Mouse (Mus musculus): ENCODE measurements around the gene Gm44790. TPM values are rescaled to one million over a fixed set of nuclear protein-coding genes. Genes with fewer than 3 reads are reported as not detected.

Gene Gm44790
- polyA plus RNA-seq, 1 experiment: not detected

DNA sequence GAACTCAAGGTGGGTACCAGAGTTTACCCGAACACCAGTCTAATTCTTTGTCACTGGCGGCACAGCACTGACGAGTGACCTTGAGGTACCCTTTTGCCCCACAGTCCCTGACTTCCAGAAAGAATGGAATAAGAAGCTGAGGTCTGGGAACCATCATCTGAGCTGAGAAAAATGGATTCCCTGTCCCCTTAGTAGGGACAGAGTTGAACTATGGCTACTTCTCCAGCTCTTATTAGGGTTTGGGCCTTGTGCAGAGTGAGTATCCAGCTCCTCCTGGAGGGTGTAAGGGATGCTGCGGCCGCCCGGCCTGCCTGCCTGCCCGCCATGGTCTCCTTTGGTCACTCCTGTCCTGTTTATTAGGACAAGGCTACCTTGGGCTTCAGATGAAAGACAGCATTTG, 46.6 kb downstream of the Gm44790 start:
- Histone ChIP-seq H3K4me3 (replicated peaks; ENCODE audit: control insufficient read depth, low read depth, low read length) (peak overlapping the region; percentile 2), H3K27ac (ENCODE audit: control insufficient read depth, insufficient read depth, low read depth, low read length, poor library complexity) (peak overlapping the region; percentile 68), H3K4me1 (ENCODE audit: control insufficient read depth, insufficient read depth, low read length) (no peaks in the 10 kb centered on the region; the same call in none of the 2 replicates)
- WGBS: 76% methylated on average over 7 of the region's 7 CpGs
- TF ChIP-seq CTCF (IDR thresholded peaks at IDR 0.05; ENCODE audit: control insufficient read depth, insufficient read depth, low read length) (no peak), POLR2A (IDR thresholded peaks at IDR 0.05; ENCODE audit: borderline replicate concordance, control insufficient read depth, low read depth, low read length) (no peak)

DNA sequence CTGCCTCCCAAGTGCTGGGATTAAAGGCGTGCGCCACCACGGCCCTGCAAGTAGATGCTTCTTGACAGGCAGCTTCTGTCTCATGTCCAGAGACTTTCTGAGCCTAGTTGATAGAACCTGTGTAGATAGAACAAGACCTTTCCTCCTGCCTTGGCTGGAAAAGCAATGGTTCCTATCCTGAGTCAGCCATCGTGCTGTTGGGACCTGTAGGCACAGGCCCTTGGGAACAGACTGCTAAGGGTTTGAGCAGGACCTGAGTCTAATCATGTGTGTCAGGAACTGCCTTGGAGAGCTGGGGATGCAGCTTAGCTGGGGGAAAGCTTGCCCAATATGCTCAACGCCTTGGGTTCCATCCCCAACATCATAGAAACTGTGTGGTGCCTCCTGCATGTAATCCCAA, 47.6 kb downstream of the Gm44790 start:
- 90% methylated on average over 5 of the region's 5 CpGs for WGBS
- no peak for TF ChIP-seq CTCF (IDR thresholded peaks at IDR 0.05; ENCODE audit: control insufficient read depth, insufficient read depth, low read length)
- no peak for TF ChIP-seq POLR2A (IDR thresholded peaks at IDR 0.05; ENCODE audit: borderline replicate concordance, control insufficient read depth, low read depth, low read length)
- H3K4me3 ChIP-seq (replicated peaks; ENCODE audit: control insufficient read depth, low read depth, low read length): no peak overlapping the region
- peaks cover 3% of the 10 kb centered on the region for H3K4me1 ChIP-seq (ENCODE audit: control insufficient read depth, insufficient read depth, low read length)
- H3K27ac ChIP-seq (ENCODE audit: control insufficient read depth, insufficient read depth, low read depth, low read length, poor library complexity): no peak overlapping the region

GRCm38 (mm10) chr6:86474646-86475181, 48.3 kb downstream of the Gm44790 start:
- H3K27ac ChIP-seq (ENCODE audit: control insufficient read depth, insufficient read depth, low read depth, low read length, poor library complexity): no peak overlapping the region
- no peak overlapping the region for H3K4me3 ChIP-seq (replicated peaks; ENCODE audit: control insufficient read depth, low read depth, low read length)
- H3K4me1 ChIP-seq (ENCODE audit: control insufficient read depth, insufficient read depth, low read length): peaks cover 3% of the 10 kb centered on the region
- TF ChIP-seq POLR2A (IDR thresholded peaks at IDR 0.05; ENCODE audit: borderline replicate concordance, control insufficient read depth, low read depth, low read length) (no peak), CTCF (IDR thresholded peaks at IDR 0.05; ENCODE audit: control insufficient read depth, insufficient read depth, low read length) (no peak)

GRCm38 (mm10) chr6:86475462-86476167, 49.2 kb downstream of the Gm44790 start:
- 73% methylated on average over 9 of the region's 9 CpGs for WGBS
- Histone ChIP-seq H3K4me3 (replicated peaks; ENCODE audit: control insufficient read depth, low read depth, low read length) (no peak overlapping the region), H3K4me1 (ENCODE audit: control insufficient read depth, insufficient read depth, low read length) (peaks cover 3% of the 10 kb centered on the region)

DNA sequence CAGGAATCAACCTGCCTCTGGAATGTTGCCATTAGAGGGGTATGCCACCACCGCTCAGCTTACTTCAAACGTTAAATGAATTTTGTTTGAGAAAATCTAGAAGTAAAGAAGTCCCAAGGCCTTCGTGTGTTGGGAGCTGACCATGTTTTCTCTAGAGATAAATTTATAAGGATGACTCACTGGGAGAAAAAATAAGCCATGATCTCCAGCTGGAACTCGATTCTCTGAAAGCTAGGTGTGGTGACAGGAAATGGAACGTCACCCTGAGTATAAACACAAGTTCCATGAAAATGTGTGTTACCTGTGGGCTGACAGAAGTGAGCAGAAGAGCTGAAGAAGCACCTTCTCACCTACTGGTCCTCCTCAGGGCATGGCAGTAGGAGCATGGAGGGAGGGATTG, 50.5 kb downstream of the Gm44790 start:
- TF ChIP-seq CTCF (IDR thresholded peaks at IDR 0.05; ENCODE audit: control insufficient read depth, insufficient read depth, low read length) (no peak), POLR2A (IDR thresholded peaks at IDR 0.05; ENCODE audit: borderline replicate concordance, control insufficient read depth, low read depth, low read length) (no peak)
- Histone ChIP-seq H3K4me3 (replicated peaks; ENCODE audit: control insufficient read depth, low read depth, low read length) (no peak overlapping the region), H3K4me1 (ENCODE audit: control insufficient read depth, insufficient read depth, low read length) (peaks cover 3% of the 10 kb centered on the region), H3K27ac (ENCODE audit: control insufficient read depth, insufficient read depth, low read depth, low read length, poor library complexity) (no peak overlapping the region)
- 72% methylated on average over 5 of the region's 5 CpGs for WGBS

More at GRCm38 (mm10) chr6:86475462-86476167, 49.2 kb downstream of the Gm44790 start:
- H3K27ac ChIP-seq (ENCODE audit: control insufficient read depth, insufficient read depth, low read depth, low read length, poor library complexity): no peak overlapping the region
- no peak for TF ChIP-seq POLR2A (IDR thresholded peaks at IDR 0.05; ENCODE audit: borderline replicate concordance, control insufficient read depth, low read depth, low read length)
- TF ChIP-seq CTCF (IDR thresholded peaks at IDR 0.05; ENCODE audit: control insufficient read depth, insufficient read depth, low read length): no peak

DNA sequence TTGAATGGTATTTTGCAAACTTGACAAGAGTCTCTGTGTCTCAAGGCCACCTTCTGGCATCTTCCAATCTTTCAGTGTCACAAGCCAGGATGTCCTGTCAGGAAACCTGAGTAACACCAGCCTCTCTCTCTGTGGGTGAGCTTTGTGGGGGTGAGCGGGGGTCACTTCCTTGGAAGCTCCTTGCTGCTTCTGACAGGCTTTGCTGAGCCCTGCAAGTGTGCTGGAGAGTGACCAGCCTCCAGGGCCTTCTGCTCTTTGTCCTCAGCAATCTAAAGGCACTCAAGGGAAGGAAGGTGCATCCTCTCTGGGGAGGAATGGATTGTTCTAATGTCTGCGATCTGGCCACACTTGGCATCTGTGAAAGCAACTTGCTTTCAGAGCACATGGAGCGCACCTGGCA, 52.9 kb downstream of the Gm44790 start:
- H3K27ac ChIP-seq (ENCODE audit: control insufficient read depth, insufficient read depth, low read depth, low read length, poor library complexity): no peak overlapping the region
- H3K4me3 ChIP-seq (replicated peaks; ENCODE audit: control insufficient read depth, low read depth, low read length): no peak overlapping the region
- H3K4me1 ChIP-seq (ENCODE audit: control insufficient read depth, insufficient read depth, low read length): peaks cover 3% of the 10 kb centered on the region
- WGBS: 39% methylated on average over 3 of the region's 3 CpGs
- TF ChIP-seq CTCF (IDR thresholded peaks at IDR 0.05; ENCODE audit: control insufficient read depth, insufficient read depth, low read length) (no peak), POLR2A (IDR thresholded peaks at IDR 0.05; ENCODE audit: borderline replicate concordance, control insufficient read depth, low read depth, low read length) (no peak)

DNA sequence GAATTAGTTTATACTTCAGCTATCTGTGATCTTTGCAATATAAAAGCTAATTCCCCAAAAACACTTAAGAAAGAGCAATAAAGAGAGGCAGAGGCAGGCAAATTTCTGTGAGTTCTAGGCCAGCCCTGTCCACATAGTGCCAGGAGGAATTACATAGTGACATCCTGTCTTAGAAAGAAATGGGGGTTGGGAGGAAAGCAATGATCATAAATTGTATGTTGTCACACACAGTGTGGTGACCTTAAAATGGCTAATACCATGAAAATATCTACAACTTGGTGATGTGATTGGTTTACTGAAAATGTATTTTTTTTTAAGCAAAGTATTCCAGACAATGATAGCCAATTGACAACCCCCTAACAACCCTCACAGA, 53.3 kb downstream of the Gm44790 start:
- TF ChIP-seq CTCF (IDR thresholded peaks at IDR 0.05; ENCODE audit: control insufficient read depth, insufficient read depth, low read length) (no peak), POLR2A (IDR thresholded peaks at IDR 0.05; ENCODE audit: borderline replicate concordance, control insufficient read depth, low read depth, low read length) (no peak)
- Histone ChIP-seq H3K4me1 (ENCODE audit: control insufficient read depth, insufficient read depth, low read length) (peaks cover 3% of the 10 kb centered on the region), H3K27ac (ENCODE audit: control insufficient read depth, insufficient read depth, low read depth, low read length, poor library complexity) (no peak overlapping the region), H3K4me3 (replicated peaks; ENCODE audit: control insufficient read depth, low read depth, low read length) (no peak overlapping the region)

DNA sequence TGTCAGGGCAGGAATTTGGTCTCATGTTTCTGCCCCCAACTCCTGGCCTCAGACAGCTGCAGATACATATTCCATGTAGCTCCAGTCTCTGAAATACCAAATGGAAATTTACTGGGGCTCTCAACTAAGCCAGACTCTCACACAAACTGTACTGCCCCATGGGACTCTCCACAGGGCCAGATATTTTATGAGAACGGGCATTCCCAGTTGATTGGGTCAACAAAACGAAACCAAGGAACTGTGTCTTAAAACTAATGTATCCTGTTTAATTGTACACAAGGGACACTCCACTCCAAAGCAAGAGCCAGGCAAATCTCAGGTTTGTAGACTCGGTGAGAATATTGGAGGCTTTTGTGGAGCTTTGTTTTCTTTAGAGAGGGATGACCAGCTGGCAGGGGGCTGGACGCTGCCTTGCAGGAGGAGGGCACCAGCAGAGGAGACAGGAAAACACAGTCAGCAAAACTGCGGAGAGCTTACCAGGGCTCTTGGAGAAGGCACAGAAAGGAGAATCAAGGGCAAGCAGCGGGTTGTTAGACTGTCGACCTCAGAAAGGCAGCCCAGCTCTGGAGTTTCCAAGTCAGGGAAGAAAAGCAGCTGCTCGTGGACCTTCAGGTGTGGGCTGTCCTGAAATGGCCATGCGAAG, 53.9 kb downstream of the Gm44790 start:
- peaks cover 3% of the 10 kb centered on the region for H3K4me1 ChIP-seq (ENCODE audit: control insufficient read depth, insufficient read depth, low read length)
- peak overlapping the region; percentile 52 for H3K27ac ChIP-seq (ENCODE audit: control insufficient read depth, insufficient read depth, low read depth, low read length, poor library complexity)
- no peak for TF ChIP-seq CTCF (IDR thresholded peaks at IDR 0.05; ENCODE audit: control insufficient read depth, insufficient read depth, low read length)
- TF ChIP-seq POLR2A (IDR thresholded peaks at IDR 0.05; ENCODE audit: borderline replicate concordance, control insufficient read depth, low read depth, low read length): no peak
- WGBS: 11% methylated on average over 9 of the region's 9 CpGs
- peak overlapping the region; percentile 8 for H3K4me3 ChIP-seq (replicated peaks; ENCODE audit: control insufficient read depth, low read depth, low read length)

Data from bone marrow, adult 2 months (tissue).